In genomic region chr7:13037901-13038555, GRCm38 (mm10) we compare ENCODE assay signal across 8 mouse cellular contexts. TPM values are rescaled to one million over a fixed set of nuclear protein-coding genes. Genes with fewer than 3 reads are reported as not detected.
A peak's percentile ranks its signal among the peaks of the same experiment; 100 is the strongest.
DNase-seq lines count a peak whose midpoint lies in the region; ATAC-seq and TF ChIP-seq lines count a peak whose summit lies in the region.

Ube2m (minus strand) TSS chr7:13038275.

- H3K4me1 ChIP-seq in cortical plate, adult 2 months (ENCODE audit: control insufficient read depth, insufficient read depth, low read length), result peaks cover 3% of the 10 kb centered on the region; the same call in 1 of the 2 replicates

- H3K4me3 ChIP-seq in cortical plate, adult 2 months (ENCODE audit: insufficient read depth, low read length), result peak within 1 kb of the TSS; percentile 74

- peak within 1 kb of the TSS; percentile 100 for H3K27ac ChIP-seq in cortical plate, adult 2 months (ENCODE audit: insufficient read depth, low read length)

- peak; percentile 55; the same call in 1 of the 2 replicates for TF ChIP-seq POLR2A in cortical plate, adult 2 months (IDR thresholded peaks at IDR 0.05; ENCODE audit: extremely low read depth, insufficient read depth, low read length)

- ATAC-seq in activated CD4-positive, CD25-positive, alpha-beta regulatory T cell, adult 4 months, result peak; percentile 78
- peak; percentile 51 for ATAC-seq in megakaryocyte progenitor cell, adult 5-6 weeks (replicated peaks; ENCODE audit: poor library complexity)

- TF ChIP-seq CTCF in cortical plate, adult 2 months (IDR thresholded peaks at IDR 0.05; ENCODE audit: extremely low read depth, insufficient read depth, low read length), result no peak

- DNase-seq in gastrocnemius, postnatal 10 days, result peak; percentile 99
- DNase-seq in induced T-regulatory cell, adult 2 months (ENCODE audit: low read depth), result peak; percentile 100
- peak; percentile 96 to 100 for DNase-seq in left cerebral cortex, adult 9 months (ENCODE audit: low spot score in 2 of 2)
- DNase-seq in right cerebral cortex, postnatal 14 days, result peak; percentile 100
- peak; percentile 97 to 99 for DNase-seq in urinary bladder, postnatal 36 days (ENCODE audit: low spot score in 2 of 2)

RNA-seq across cellular contexts. Expression of gene Ube2m, which starts in this region (rescaled TPM):
- polyA plus RNA-seq in activated CD4-positive, CD25-positive, alpha-beta regulatory T cell, adult 4 months (2017; shearing (Covaris generic)), result 10 to 100 TPM; 15.3 to 16.9 TPM
- 400 and 402 TPM in 2 replicates for polyA plus RNA-seq in cortical plate, adult 2 months (2012; rRNA removed)
- 100 to 1,000 TPM; 153 to 168 TPM for total RNA-seq in gastrocnemius, postnatal 10 days (2021)
- total RNA-seq in megakaryocyte progenitor cell, adult 5-6 weeks (2015), result 150 and 160 TPM in 2 replicates
- total RNA-seq in megakaryocyte progenitor cell, adult 5-6 weeks (2017), result 123 and 179 TPM in 2 replicates

Comparison
In these comparisons a context has a peak if more than half of its experiments do, and no peak if none do; other contexts are left out.
1. Peak in every context shown above with its lines: DNase-seq, ATAC-seq, H3K4me3 ChIP-seq and H3K27ac ChIP-seq.
2. RNA of gene Ube2m (polyA plus RNA-seq): 400 to 402 TPM in cortical plate, adult 2 months; 15.3 to 16.9 TPM in activated CD4-positive, CD25-positive, alpha-beta regulatory T cell, adult 4 months; every median in the first group is over 10 times any median in the second.